Mouse (Mus musculus) R1 (cell line): Measurements from ENCODE around the gene Il1rl2.

Source experiments
- DNase-seq: peaks from one replicate; pipeline ENCODE4 v3.0.0-alpha.2; 2018; ENCODE audit warnings: low read depth, low spot score

The Il1rl2 gene

DNA sequence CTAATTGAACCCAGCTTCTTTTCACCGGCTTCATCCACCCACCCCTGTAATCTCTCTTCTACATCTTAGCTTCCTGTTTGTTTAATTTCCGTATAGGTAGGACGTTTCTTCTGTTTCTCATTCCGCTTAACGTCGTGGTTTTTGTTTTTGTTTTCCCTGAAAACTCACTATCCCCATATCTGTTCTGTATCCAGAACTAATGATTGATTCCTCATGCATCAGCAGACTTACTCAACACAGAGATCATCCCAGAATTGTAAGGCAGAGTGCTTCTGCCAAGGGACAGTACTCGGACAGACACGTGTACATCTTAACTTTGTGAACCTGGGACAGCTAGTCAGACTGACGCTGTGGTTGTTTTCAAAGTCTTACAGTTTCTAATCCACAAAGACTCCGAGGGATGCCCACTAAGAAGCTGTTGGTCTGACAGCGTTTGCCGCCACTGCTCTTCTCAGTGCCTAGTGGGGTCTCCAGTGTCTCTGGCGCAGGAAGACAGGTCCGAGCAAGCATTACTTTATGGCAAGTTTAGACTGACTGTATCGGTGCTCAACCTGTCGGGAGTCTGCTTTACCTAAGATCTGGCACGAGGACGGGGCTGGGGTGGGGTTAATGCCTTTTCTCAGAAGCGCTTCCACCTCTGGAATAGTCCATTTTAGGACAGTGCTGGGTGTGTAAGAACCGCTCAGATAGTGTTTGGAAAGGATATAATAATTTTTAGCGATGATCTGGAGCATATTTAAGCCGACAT is 719 bp downstream of the Il1rl2 start:
- peak; percentile 26 for DNase-seq

DNA sequence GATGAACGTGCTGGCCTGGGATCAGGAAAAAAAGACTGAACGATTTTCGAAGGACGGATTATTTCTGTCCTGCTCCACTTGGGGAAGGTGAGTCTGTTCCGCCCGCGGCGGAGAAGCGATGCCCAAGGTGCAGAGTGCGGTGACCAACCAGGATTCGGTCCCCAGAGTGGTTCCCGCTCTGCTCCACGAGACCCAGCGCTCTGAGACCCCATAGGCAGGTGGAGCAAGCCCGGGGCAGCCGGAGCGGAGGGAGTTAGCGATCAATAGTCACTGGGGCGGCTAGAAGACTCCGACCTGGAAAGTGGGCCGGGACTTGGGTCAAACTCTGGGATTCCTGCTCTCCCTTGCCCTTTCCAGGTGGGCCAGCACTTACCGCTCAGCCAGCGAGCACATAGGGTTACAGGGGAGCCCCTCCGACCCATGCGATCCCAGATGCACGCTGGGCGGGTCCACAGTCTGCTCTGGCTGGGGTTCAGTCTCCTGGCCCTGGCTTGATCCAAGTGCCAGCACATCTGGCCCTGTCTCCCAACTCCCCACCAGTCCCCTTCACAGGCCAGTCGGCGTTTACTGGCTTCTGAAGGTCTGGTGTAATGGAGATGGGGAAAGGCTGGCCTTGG is 1.4 kb downstream of the Il1rl2 start:
- peak; percentile 24 for DNase-seq

- DNase-seq = no peak
Measured at GRCm38 (mm10) chr1:40327604-40328003, 3.2 kb downstream of the Il1rl2 start.

DNA sequence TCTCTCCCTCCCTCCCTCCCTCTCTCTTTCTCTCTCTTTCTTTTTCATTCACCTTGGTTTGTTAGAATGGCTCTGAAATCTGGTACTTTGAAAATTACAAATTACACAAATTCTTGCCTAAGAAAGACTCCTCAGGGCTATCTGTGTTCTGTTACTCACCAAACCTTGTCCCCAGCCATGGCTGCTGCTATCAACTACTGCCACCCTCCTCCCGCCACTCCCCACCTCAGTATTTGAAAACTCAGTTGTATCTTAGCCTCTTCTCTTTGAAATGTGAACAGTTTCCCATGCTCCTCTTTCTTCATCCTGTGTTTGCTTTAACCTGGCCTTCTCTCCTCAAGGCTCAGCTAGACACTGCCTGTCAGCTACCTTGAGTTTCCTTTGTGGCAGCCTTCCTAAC is 5.1 kb downstream of the Il1rl2 start:
- DNase-seq = no peak

DNA sequence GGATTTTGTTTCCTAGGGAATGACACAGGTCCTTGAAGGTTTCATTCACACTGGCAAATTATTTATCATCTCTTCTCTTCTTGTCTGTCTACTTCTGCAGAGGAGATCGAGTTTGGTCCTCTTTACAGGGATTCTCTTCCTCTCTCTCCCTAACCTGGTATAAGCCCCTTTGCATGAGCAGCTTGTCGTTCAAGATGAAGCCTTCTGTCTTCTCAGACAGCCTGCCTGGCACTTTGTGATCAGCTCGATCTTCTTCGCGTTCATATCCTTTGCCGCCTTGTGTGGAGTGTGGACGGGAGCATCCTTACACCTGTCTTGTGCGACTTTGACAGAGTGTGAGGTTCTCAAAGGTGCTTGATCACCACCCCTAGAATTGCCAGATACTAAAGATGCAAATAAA is 5.8 kb downstream of the Il1rl2 start:
- no peak for DNase-seq

- no peak for DNase-seq
Measured at GRCm38 (mm10) chr1:40339346-40339745, 14.9 kb downstream of the Il1rl2 start.

- no peak for DNase-seq
Measured at GRCm38 (mm10) chr1:40340102-40340501, 15.7 kb downstream of the Il1rl2 start.

DNA sequence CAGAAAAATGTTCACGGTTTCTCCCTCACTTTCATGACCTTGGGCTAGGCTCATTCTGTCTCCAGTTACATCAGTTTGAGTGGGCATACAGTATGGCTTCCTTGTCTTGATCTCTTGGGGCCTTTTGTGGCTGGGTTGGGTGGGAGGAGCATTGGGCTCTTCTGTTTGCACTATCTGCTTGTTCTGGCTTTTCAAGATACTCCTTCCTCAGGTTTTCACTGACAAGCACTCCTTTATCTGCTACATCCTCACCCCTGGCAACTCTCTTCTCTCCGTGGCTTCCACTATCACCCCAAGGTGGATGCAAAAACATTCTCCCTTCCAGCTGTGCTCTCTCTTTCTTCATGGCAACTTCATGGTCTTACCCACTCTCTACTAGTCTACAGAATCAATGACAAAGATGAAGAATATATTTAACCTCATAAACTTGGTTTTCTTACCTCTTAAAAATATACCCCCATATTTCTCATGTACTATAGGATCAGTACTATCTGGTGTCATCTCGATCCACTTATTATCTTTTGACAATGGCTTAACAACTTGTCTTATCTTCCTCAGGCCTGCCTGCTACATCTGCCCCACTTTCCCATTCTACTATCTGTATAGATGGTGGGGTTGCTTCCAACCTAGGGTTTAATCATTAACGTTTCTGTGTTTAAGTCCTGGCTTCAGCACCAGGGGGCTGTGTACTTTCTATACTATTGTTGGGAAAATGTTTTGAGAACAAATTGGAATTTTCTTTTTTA is 27.9 kb downstream of the Il1rl2 start:
- DNase-seq = no peak

DNA sequence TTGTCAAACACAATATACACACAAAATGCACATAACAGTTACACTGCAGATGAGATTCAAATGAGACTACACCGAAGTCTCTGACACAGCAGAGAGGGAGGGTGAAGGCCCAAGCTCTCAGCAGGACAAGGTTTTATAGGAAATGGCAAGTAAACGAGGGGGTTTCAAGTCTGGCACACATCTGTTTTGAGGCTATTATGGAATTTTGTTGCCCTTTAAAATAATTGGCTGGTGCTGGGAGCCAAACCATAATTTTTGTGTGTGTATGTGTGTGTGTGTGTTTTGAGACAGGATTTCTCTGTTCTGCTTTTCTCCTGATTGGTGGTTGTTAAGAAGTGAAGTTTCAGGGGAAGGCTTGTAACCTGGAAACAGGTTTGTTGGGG is 28.5 kb downstream of the Il1rl2 start:
- no peak for DNase-seq

GRCm38 (mm10) chr1:40354665-40355064 is 30.3 kb downstream of the Il1rl2 start:
- no peak for DNase-seq

DNA sequence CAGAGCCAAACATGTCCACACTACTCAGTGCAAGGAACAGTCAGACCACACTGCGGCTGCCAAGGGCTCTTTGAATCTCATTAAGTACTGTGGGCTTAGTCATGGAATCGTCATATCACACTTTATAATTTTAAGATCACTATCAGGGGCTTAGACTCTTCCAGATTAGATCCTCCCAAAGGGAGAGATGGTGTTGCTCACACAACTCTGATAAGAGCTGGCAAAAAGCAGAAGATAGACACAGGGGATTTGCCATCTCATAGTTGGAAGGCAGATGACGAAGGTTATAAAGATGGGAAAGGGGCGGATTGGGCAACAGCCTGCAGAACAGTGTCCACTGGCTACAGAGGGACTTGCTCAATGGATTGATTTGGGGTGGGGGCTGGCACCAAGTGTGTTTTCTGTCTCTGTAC is 31.0 kb downstream of the Il1rl2 start:
- DNase-seq = no peak

DNA sequence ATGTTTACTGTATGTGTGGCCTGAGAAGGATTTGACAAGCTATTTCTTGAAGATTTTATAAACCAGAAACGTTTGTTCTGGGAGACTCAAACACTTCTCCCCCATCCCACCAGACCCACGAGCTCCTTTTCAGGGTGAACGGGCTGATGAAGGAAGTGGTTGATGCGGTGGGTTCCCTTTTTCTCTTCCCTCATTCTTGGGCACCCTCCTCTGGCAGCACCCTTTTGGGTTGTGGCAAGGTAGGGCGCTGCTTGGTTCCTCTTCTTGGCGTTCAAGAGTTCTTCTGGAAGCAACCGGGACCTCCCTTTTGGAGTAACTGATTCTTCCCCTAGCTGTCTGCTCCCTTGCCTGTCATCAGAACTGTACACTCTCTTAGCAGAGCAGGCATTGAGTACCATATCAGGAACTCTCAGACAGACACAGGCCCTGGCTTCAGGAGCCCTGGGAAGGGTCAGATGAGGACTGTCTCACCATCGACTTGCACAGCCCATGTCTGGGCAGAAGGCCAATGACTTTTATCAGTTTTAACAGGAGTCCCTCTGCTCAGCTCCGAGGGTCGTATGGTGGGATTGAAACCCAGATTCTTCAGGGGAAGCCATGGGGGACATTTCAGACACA is 31.6 kb downstream of the Il1rl2 start:
- no peak for DNase-seq

DNA sequence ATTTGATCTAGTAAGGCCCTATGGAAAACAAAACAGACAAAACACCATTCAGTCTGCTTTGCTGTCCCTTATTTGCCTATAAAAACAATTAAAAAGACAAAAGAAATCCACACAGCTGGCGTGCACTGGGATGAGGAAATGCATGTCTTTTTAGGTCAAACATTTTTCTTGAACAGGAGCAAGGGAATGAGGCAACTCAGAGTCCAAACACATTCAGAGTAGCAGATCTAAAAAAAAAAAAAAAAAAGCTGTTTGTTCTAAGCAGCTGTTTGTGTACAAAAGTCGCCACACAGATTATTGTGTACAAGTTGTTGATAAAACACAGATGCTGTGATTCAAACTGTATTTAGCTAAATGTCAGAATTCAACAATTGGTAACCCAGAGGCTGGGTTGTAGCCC is 33.5 kb downstream of the Il1rl2 start:
- DNase-seq = peak; percentile 35

- DNase-seq = peak; percentile 6
Measured at GRCm38 (mm10) chr1:40358351-40358750, 33.9 kb downstream of the Il1rl2 start.

- DNase-seq = no peak
Measured at GRCm38 (mm10) chr1:40358771-40359181, 34.4 kb downstream of the Il1rl2 start.

DNA sequence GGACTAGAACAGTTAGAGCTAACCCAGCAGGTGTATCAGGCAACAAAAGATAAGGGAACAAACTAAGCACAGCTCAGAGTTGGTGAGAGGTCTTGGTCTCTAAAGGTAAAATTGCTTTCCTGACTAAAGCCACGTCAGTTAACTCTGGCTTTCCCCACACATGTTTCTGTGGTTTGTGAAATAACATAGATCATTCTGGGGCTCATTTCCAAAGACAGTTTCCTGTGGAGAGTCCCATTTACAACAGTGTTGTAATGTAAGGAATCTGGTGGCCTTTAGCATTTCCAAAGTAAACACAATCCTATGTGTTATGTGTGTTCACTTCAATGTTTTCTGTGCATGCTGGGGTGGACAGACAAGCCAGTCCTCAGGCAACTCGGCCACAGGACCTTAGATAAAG is 35.3 kb downstream of the Il1rl2 start:
- DNase-seq = no peak

- no peak for DNase-seq
Measured at GRCm38 (mm10) chr1:40360969-40361368, 36.6 kb downstream of the Il1rl2 start.

DNA sequence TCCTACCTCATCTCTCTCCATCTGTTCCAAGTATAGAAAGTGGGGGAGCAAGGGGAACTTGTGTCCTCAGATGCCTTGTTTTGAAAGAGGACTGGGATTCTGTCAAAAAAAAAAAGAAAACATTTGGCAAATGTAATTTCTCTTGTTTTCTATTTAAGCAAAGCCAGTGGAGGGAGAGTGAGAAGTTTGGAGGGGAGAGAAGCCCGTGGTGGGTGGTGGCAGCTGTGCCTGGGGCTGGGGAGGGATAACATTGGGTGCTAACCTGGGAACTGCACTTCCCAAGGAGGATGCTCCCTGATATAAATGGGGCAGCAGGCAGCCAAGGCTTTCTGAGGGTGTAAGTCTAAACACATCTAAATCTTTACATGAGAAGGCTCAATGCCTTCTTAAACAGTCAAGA is 37.2 kb downstream of the Il1rl2 start:
- no peak for DNase-seq

DNA sequence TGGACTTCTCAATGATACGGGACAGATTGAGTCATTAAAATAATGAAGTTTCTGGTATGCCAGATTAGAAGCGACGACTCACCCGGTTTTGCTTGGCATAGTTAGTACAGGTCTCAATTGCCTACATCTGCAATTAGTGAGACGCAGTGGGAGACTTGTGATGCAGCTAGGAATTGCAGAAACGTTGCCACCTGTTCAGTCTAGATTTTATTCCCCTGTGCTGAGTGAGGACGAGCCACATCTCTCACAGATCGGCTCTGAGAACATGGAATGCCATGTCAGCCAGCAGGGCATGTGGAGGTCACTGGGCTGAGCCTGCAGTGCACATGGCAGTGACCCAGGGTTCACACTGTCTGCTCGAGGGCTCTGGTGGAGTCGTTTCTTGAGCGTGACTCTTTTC is 38.4 kb downstream of the Il1rl2 start:
- DNase-seq = no peak

- no peak for DNase-seq
Measured at GRCm38 (mm10) chr1:40372951-40373350, 48.5 kb downstream of the Il1rl2 start.

- peak; percentile 20 for DNase-seq
Measured at GRCm38 (mm10) chr1:40375148-40375547, 50.7 kb downstream of the Il1rl2 start.

DNA sequence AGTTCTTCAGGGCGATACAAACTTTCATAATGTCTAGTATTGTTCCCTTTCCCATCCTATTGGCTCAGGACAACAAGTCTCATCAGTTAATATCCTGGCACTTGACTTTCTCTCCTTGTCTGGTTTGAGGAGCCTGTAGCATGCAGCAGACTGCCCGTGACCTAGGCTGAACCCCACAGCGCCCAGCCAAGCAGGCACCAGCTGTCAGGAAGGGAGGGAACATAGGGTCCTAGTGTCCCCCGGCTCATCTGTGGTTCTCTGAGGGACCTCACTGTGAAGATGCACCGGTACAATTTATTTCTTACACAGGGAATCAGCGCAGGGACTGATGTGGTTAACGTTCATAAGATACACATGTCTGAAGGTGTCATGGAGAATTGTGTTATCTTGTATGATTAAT is 52.3 kb downstream of the Il1rl2 start:
- DNase-seq = no peak
